Mouse (Mus musculus) heart, embryonic 13.5 days (tissue): ENCODE results near the gene 2010003K11Rik. TPM values are rescaled to one million over a fixed set of nuclear protein-coding genes. Genes with fewer than 3 reads are reported as not detected.
A peak's percentile ranks its signal among the peaks of the same experiment; 100 is the strongest.

Source experiments
- ATAC-seq: fragments of 200-750 bp; cut with Nextera tagmentation; 2 replicates; pipeline ENCODE4 v1.8.0; 2017; ENCODE audit warnings: moderate TSS enrichment; ENCODE audit not compliant: insufficient number of reproducible peaks, low FRiP score, low TSS enrichment; ENCODE audit errors: extremely low read depth
- H3K27ac ChIP-seq: fragments of 300-500 bp; sonication (generic); replicated peaks from 2 replicates; pipeline ENCODE4 v1.5.1; 2015; ENCODE audit warnings: moderate library complexity, mild to moderate bottlenecking, inconsistent platforms
- H3K27me3 ChIP-seq: fragments of 300-500 bp; sonication (generic); replicated peaks from 2 replicates; pipeline ENCODE4 v1.6.1; 2015; ENCODE audit warnings: mild to moderate bottlenecking, inconsistent platforms
- H3K36me3 ChIP-seq: fragments of 300-500 bp; sonication (generic); 2 replicates; pipeline ENCODE4 v1.6.1; 2015; ENCODE audit warnings: mild to moderate bottlenecking, inconsistent platforms
- H3K4me1 ChIP-seq: fragments of 300-500 bp; sonication (generic); 2 replicates; pipeline ENCODE4 v1.6.1; 2015; ENCODE audit warnings: inconsistent platforms
- H3K4me2 ChIP-seq: fragments of 300-500 bp; sonication (generic); 2 replicates; pipeline ENCODE4 v1.6.1; 2015; ENCODE audit warnings: inconsistent platforms, mild to moderate bottlenecking, moderate library complexity
- H3K4me3 ChIP-seq: fragments of 300-500 bp; sonication (generic); 2 replicates; pipeline ENCODE4 v1.5.1; 2015; ENCODE audit warnings: moderate library complexity, mild to moderate bottlenecking, inconsistent platforms
- H3K9ac ChIP-seq: fragments of 300-500 bp; sonication (generic); 2 replicates; pipeline ENCODE4 v1.6.1; 2015; ENCODE audit warnings: inconsistent platforms, mild to moderate bottlenecking, moderate library complexity
- H3K9me3 ChIP-seq: fragments of 300-500 bp; sonication (generic); 2 replicates; pipeline ENCODE4 v1.6.1; 2016; ENCODE audit warnings: inconsistent platforms
- WGBS: fragments of 180-500 bp; shearing (Covaris S2); methylation state at CpG from one replicate; pipeline ENCODE4 v1.1.7; 2015; ENCODE audit warnings: mixed read lengths; 5-methylcytosine and 5-hydroxymethylcytosine counted together
- polyA plus RNA-seq: library from polyadenylated mRNA; unstranded; fragments of >200 nt; fragmentation: Nextera tagmentation; extraction: Ambion mirVana; gene quantifications from 2 replicates; pipeline ENCODE4 v1.2.1, GENCODE M21; 2015

2010003K11Rik gene
- polyA plus RNA-seq, 1 experiment from 2014 or later, result not detected

- Histone ChIP-seq H3K36me3 (no peaks in the 10 kb centered on the region), H3K4me1 (peaks cover 7% of the 10 kb centered on the region), H3K4me3 (no peak overlapping the region), H3K27me3 (no peaks in the 10 kb centered on the region), H3K9me3 (no peaks in the 10 kb centered on the region), H3K27ac (no peak overlapping the region), H3K9ac (no peak overlapping the region), H3K4me2 (no peak overlapping the region)
- no peak for ATAC-seq
- WGBS, result 87% methylated on average over 3 of the region's 3 CpGs
These were observed 1.7 kb downstream of the 2010003K11Rik start for GRCm38 (mm10) chr19:4496535-4497262.

GRCm38 (mm10) chr19:4495814-4496213, 2.6 kb downstream of the 2010003K11Rik start:
- no peak for ATAC-seq
- H3K27me3 ChIP-seq, result no peaks in the 10 kb centered on the region
- H3K4me3 ChIP-seq, result no peak overlapping the region
- H3K9ac ChIP-seq, result no peak overlapping the region
- 69% methylated on average over 5 of the region's 5 CpGs for WGBS
- no peak overlapping the region for H3K27ac ChIP-seq
- no peak overlapping the region for H3K4me2 ChIP-seq
- H3K4me1 ChIP-seq, result peaks cover 7% of the 10 kb centered on the region
- H3K9me3 ChIP-seq, result no peaks in the 10 kb centered on the region
- no peaks in the 10 kb centered on the region for H3K36me3 ChIP-seq

- Histone ChIP-seq H3K9me3 (no peaks in the 10 kb centered on the region), H3K27me3 (no peaks in the 10 kb centered on the region), H3K9ac (no peak overlapping the region), H3K36me3 (no peaks in the 10 kb centered on the region), H3K4me3 (no peak overlapping the region), H3K4me1 (peaks cover 7% of the 10 kb centered on the region), H3K4me2 (no peak overlapping the region), H3K27ac (no peak overlapping the region)
- WGBS, result 63% methylated on average over 7 of the region's 7 CpGs
- no peak for ATAC-seq
These were observed 3.7 kb downstream of the 2010003K11Rik start for GRCm38 (mm10) chr19:4494707-4495106.

GRCm38 (mm10) chr19:4492526-4493296, 5.7 kb downstream of the 2010003K11Rik start:
- ATAC-seq, result no peak
- 60% methylated on average over 9 of the region's 9 CpGs for WGBS

DNA sequence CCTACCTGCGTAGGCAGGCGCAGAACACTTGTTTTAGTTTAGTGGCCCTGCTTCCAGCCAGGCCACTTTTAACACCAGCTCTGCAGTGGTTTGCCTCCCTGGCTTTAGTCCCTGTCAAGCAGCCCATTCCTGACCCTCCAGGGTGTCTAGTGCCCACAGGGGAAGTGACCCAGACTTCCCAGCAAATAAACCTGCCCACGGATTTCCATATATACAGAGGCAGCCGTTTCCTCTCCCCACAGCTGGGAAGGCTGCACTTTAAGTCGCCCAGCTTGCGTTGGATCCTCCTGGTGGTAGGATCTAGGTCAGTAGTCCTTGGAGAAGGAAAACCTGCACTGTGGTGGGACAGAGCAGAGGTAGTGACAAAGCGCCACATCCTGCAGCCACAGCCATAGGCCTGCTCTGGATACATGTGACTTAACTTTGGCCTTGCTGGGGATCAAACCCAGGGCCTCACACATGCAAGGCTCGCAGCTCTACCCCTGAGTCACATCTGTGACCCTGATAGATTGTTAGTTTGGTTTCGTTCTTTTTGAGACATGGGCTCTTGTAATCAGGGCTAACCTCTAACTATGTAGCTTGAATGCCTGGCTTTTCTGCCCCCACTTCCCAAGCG, 7.2 kb downstream of the 2010003K11Rik start:
- 68% methylated on average over 10 of the region's 10 CpGs for whole genome bisulfite sequencing

More at GRCm38 (mm10) chr19:4492526-4493296, 5.7 kb downstream of the 2010003K11Rik start:
- Histone ChIP-seq H3K27ac (no peak overlapping the region), H3K27me3 (no peaks in the 10 kb centered on the region), H3K9ac (no peak overlapping the region), H3K4me3 (no peak overlapping the region), H3K9me3 (no peaks in the 10 kb centered on the region), H3K36me3 (no peaks in the 10 kb centered on the region), H3K4me2 (no peak overlapping the region), H3K4me1 (peaks cover 12% of the 10 kb centered on the region)

GRCm38 (mm10) chr19:4487877-4488276, 10.5 kb downstream of the 2010003K11Rik start:
- H3K4me1 ChIP-seq, result peaks cover 8% of the 10 kb centered on the region
- no peak overlapping the region for H3K9ac ChIP-seq
- no peak overlapping the region for H3K4me3 ChIP-seq
- H3K27ac ChIP-seq, result no peak overlapping the region
- no peaks in the 10 kb centered on the region for H3K27me3 ChIP-seq
- no peak overlapping the region for H3K4me2 ChIP-seq
- H3K36me3 ChIP-seq, result no peaks in the 10 kb centered on the region
- ATAC-seq, result no peak
- no peaks in the 10 kb centered on the region for H3K9me3 ChIP-seq
- WGBS, result 45% methylated on average over 2 of the region's 2 CpGs

More for the DNA sequence above, 7.2 kb downstream of the 2010003K11Rik start:
- Histone ChIP-seq H3K36me3 (no peaks in the 10 kb centered on the region), H3K4me2 (no peak overlapping the region), H3K9ac (no peak overlapping the region), H3K27me3 (no peaks in the 10 kb centered on the region), H3K27ac (no peak overlapping the region), H3K4me3 (no peak overlapping the region), H3K9me3 (no peaks in the 10 kb centered on the region), H3K4me1 (peaks cover 8% of the 10 kb centered on the region)
- ATAC-seq, result no peak

DNA sequence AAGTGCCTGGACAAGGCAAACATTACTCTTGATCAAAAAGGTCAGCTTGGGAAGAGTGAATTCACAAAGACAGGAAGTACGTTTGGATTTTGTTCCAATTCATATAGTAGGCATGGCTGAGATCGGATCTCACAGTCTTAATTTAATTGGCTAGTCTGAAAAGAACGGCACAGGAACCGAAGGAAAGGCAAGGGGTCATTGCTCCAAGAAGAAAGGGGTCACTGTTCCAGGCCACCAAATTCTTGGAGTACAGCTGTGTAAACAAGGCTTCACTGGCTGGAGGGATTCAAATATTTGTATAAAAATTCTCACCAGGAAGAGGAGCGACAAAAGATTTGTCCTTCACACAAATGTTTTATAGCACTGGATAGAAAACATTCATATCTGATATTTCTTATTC, 13.4 kb downstream of the 2010003K11Rik start:
- Histone ChIP-seq H3K36me3 (no peaks in the 10 kb centered on the region), H3K4me1 (peaks cover 8% of the 10 kb centered on the region), H3K9me3 (no peaks in the 10 kb centered on the region), H3K27ac (no peak overlapping the region), H3K4me2 (no peak overlapping the region), H3K4me3 (no peak overlapping the region), H3K9ac (no peak overlapping the region), H3K27me3 (no peaks in the 10 kb centered on the region)
- WGBS, result 58% methylated on average over 5 of the region's 5 CpGs
- ATAC-seq, result no peak

- Histone ChIP-seq H3K4me3 (no peak overlapping the region), H3K9me3 (no peaks in the 10 kb centered on the region), H3K4me2 (no peak overlapping the region), H3K4me1 (peaks cover 8% of the 10 kb centered on the region), H3K27ac (no peak overlapping the region), H3K9ac (no peak overlapping the region), H3K27me3 (peaks cover 12% of the 10 kb centered on the region), H3K36me3 (no peaks in the 10 kb centered on the region)
- no peak for ATAC-seq
- 80% methylated on average over 3 of the region's 3 CpGs for WGBS
These were observed 16.1 kb downstream of the 2010003K11Rik start for GRCm38 (mm10) chr19:4482111-4482859.

GRCm38 (mm10) chr19:4481326-4481725, 17.1 kb downstream of the 2010003K11Rik start:
- WGBS, result 29% methylated on average over 4 of the region's 4 CpGs
- H3K27me3 ChIP-seq, result peaks cover 22% of the 10 kb centered on the region
- no peak overlapping the region for H3K4me3 ChIP-seq
- no peak overlapping the region for H3K27ac ChIP-seq
- peaks cover 15% of the 10 kb centered on the region for H3K4me1 ChIP-seq
- no peaks in the 10 kb centered on the region for H3K36me3 ChIP-seq
- no peak for ATAC-seq
- H3K9me3 ChIP-seq, result no peaks in the 10 kb centered on the region
- no peak overlapping the region for H3K4me2 ChIP-seq
- H3K9ac ChIP-seq, result no peak overlapping the region

- Histone ChIP-seq H3K36me3 (no peaks in the 10 kb centered on the region), H3K27me3 (peaks cover 35% of the 10 kb centered on the region), H3K4me2 (no peak overlapping the region), H3K9ac (no peak overlapping the region), H3K9me3 (no peaks in the 10 kb centered on the region), H3K4me1 (peaks cover 15% of the 10 kb centered on the region), H3K27ac (no peak overlapping the region), H3K4me3 (no peak overlapping the region)
- no peak for ATAC-seq
- WGBS, result 79% methylated on average over 2 of the region's 2 CpGs
These were observed 18.3 kb downstream of the 2010003K11Rik start for GRCm38 (mm10) chr19:4480041-4480440.

- H3K27ac ChIP-seq, result no peak overlapping the region
- H3K4me3 ChIP-seq, result peak overlapping the region; percentile 63; the same call in 1 of the 2 replicates
- H3K4me2 ChIP-seq, result peak overlapping the region; percentile 85
- H3K27me3 ChIP-seq, result peaks cover 51% of the 10 kb centered on the region
- ATAC-seq, result no peak
- H3K4me1 ChIP-seq, result peaks cover 15% of the 10 kb centered on the region
- no peaks in the 10 kb centered on the region for H3K36me3 ChIP-seq
- H3K9me3 ChIP-seq, result no peaks in the 10 kb centered on the region
- 0 out of 2 replicates have a peak overlapping the region, but pooled peaks have one; percentile 54 for H3K9ac ChIP-seq
- 36% methylated on average over 1 of the region's 1 CpGs for WGBS
These were observed 20.2 kb downstream of the 2010003K11Rik start for GRCm38 (mm10) chr19:4478190-4478516.
